Mouse (Mus musculus) ZHBTc4 (cell line): ENCODE results near the gene Fbxw14.
"Not testable (repeated sequence)": the region's sequence is repeated elsewhere in the genome, so short reads cannot be mapped to it uniquely, and the experiment has no call there.

Experiments
- DNase-seq: peaks from one replicate; pipeline ENCODE4 v3.0.0-alpha.2; 2011; ENCODE audit warnings: low read depth, low spot score

Gene Fbxw14

GRCm38 (mm10) chr9:109287576-109287975 lies at the start of gene Fbxw14:
Gene Fbxw14 (minus strand): TSS chr9:109287676.
- not testable (repeated sequence) for DNase-seq

GRCm38 (mm10) chr9:109263041-109263440 lies 24.4 kb downstream of the Fbxw14 start:
- DNase-seq, result no peak

GRCm38 (mm10) chr9:109234654-109235053 lies 52.8 kb downstream of the Fbxw14 start, which contains the start of gene Fbxw20:
Gene Fbxw20 (minus strand): TSS chr9:109234754.
- no peak for DNase-seq
